20 mouse cellular contexts compared by ENCODE assay signal in the genomic region with DNA sequence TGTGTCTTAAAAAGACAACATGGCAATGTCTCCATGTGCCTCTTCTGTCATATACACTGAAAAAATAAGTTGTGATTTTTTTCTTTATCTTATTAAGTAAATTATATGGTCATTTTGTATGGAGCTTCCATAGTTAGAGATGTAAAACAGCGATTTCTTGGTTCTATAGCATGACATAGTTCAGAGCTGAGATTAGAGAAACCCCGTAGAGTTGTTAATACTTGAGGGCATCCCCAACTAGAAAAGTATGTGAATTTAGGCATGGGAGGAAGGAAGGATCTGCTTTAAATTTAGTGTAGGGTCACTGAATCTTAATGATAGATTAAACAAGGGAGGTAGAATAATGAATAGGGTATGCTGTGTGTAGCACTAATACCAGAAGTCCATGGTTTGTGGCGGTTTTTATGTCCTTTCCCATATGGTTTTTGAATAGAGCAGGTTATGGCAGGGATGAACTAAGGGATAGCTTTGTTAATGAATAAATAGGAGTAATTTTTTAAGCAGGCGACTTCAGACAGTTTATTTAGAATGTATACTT.
A peak's percentile ranks its signal among the peaks of the same experiment; 100 is the strongest.
DNase-seq lines count a peak whose midpoint lies in the region; ATAC-seq lines count a peak whose summit lies in the region.
"Had no signal": no experiment of that assay in that cellular context is flagged by ENCODE, and none has a peak within 500 bp of the region (broad histone marks: within the 10 kb centered on the region; RNA-seq: fewer than 3 reads in every experiment).

No protein-coding gene starts in this region.

- H3K9me3 ChIP-seq in forebrain, embryonic 11.5 days (ENCODE audit: control insufficient read depth, low read length): no peaks in the 10 kb centered on the region
- no peaks in the 10 kb centered on the region for H3K9me3 ChIP-seq in forebrain, embryonic 15.5 days
- no peaks in the 10 kb centered on the region for H3K9me3 ChIP-seq in midbrain, embryonic 11.5 days (ENCODE audit: control insufficient read depth, low read length)
- no peaks in the 10 kb centered on the region for H3K9me3 ChIP-seq in midbrain, embryonic 16.5 days (replicated peaks; ENCODE audit: control insufficient read depth, low read length, poor library complexity, severe bottlenecking)
- no peaks in the 10 kb centered on the region for H3K9me3 ChIP-seq in midbrain, embryonic 13.5 days
- H3K9me3 ChIP-seq in midbrain, embryonic 15.5 days: no peaks in the 10 kb centered on the region
- H3K9me3 ChIP-seq: embryonic facial prominence, embryonic 13.5 days; embryonic facial prominence, embryonic 15.5 days; forebrain, embryonic 13.5 days had no signal

- H3K4me3 ChIP-seq in forebrain, embryonic 11.5 days (ENCODE audit: low read depth, low read length): no peak overlapping the region
- H3K4me3 ChIP-seq in forebrain, embryonic 15.5 days: no peak overlapping the region
- no peak overlapping the region for H3K4me3 ChIP-seq in midbrain, embryonic 11.5 days (ENCODE audit: low read depth, low read length)
- H3K4me3 ChIP-seq in midbrain, embryonic 16.5 days (ENCODE audit: low read depth, low read length): no peak overlapping the region
- H3K4me3 ChIP-seq in midbrain, embryonic 13.5 days (replicated peaks): no peak overlapping the region
- no peak overlapping the region for H3K4me3 ChIP-seq in midbrain, embryonic 15.5 days
- H3K4me3 ChIP-seq: embryonic facial prominence, embryonic 13.5 days; embryonic facial prominence, embryonic 15.5 days; erythroblast, embryonic 14.5 days; forebrain, embryonic 13.5 days had no signal

- no peak for DNase-seq in forebrain, embryonic 11.5 days (ENCODE audit: low spot score)
- DNase-seq in midbrain, embryonic 11.5 days (ENCODE audit: low spot score, missing footprints): no peak
- DNase-seq: adrenal gland, adult 2 months; adrenal gland, postnatal 10 days; adrenal gland, postnatal 25 days; cerebellum, adult 11 months; cerebellum, adult 18-20 months; cerebellum, adult 8-10 months; cerebellum, adult 9-11 months; cerebellum, postnatal 14 days; cerebellum, postnatal 36 days; embryo, embryonic 11 days had no signal

- no peaks in the 10 kb centered on the region for H3K27me3 ChIP-seq in forebrain, embryonic 11.5 days (ENCODE audit: control insufficient read depth, insufficient read depth, low read length)
- no peaks in the 10 kb centered on the region for H3K27me3 ChIP-seq in forebrain, embryonic 15.5 days
- no peaks in the 10 kb centered on the region; the same call in 1 of the 2 replicates for H3K27me3 ChIP-seq in midbrain, embryonic 11.5 days (ENCODE audit: control insufficient read depth, insufficient read depth, low read length)
- H3K27me3 ChIP-seq in midbrain, embryonic 16.5 days (ENCODE audit: control insufficient read depth, insufficient read depth, low read depth, low read length): no peaks in the 10 kb centered on the region
- peaks cover 22% of the 10 kb centered on the region for H3K27me3 ChIP-seq in midbrain, embryonic 13.5 days
- H3K27me3 ChIP-seq in midbrain, embryonic 15.5 days (replicated peaks): no peaks in the 10 kb centered on the region
- H3K27me3 ChIP-seq: embryonic facial prominence, embryonic 13.5 days; embryonic facial prominence, embryonic 15.5 days had no signal

- WGBS in forebrain, embryonic 11.5 days: 23% methylated on average over 4 of the region's 4 CpGs
- 17% methylated on average over 4 of the region's 4 CpGs for WGBS in forebrain, embryonic 15.5 days
- WGBS in midbrain, embryonic 11.5 days: 48% methylated on average over 4 of the region's 4 CpGs
- whole genome bisulfite sequencing in midbrain, embryonic 16.5 days: 46% methylated on average over 4 of the region's 4 CpGs
- WGBS in midbrain, embryonic 13.5 days: 54% methylated on average over 4 of the region's 4 CpGs
- 53% methylated on average over 4 of the region's 4 CpGs for WGBS in midbrain, embryonic 15.5 days

- no peaks in the 10 kb centered on the region for H3K36me3 ChIP-seq in forebrain, embryonic 11.5 days (ENCODE audit: control insufficient read depth, insufficient read depth, low read length)
- H3K36me3 ChIP-seq in forebrain, embryonic 15.5 days: no peaks in the 10 kb centered on the region
- H3K36me3 ChIP-seq in midbrain, embryonic 11.5 days (ENCODE audit: control insufficient read depth, insufficient read depth, low read length): no peaks in the 10 kb centered on the region
- H3K36me3 ChIP-seq in midbrain, embryonic 16.5 days (ENCODE audit: control insufficient read depth, insufficient read depth, low read length): no peaks in the 10 kb centered on the region
- H3K36me3 ChIP-seq in midbrain, embryonic 13.5 days: no peaks in the 10 kb centered on the region
- H3K36me3 ChIP-seq in midbrain, embryonic 15.5 days (replicated peaks): no peaks in the 10 kb centered on the region
- H3K36me3 ChIP-seq: embryonic facial prominence, embryonic 13.5 days; embryonic facial prominence, embryonic 15.5 days had no signal

- no peaks in the 10 kb centered on the region for H3K4me1 ChIP-seq in forebrain, embryonic 11.5 days (replicated peaks; ENCODE audit: control insufficient read depth, insufficient read depth, low read length)
- H3K4me1 ChIP-seq in forebrain, embryonic 15.5 days: peaks cover 5% of the 10 kb centered on the region; the same call in 1 of the 2 replicates
- peaks cover 4% of the 10 kb centered on the region; the same call in 1 of the 2 replicates for H3K4me1 ChIP-seq in midbrain, embryonic 11.5 days (ENCODE audit: control insufficient read depth, insufficient read depth, low read length)
- no peaks in the 10 kb centered on the region for H3K4me1 ChIP-seq in midbrain, embryonic 16.5 days (ENCODE audit: control insufficient read depth, insufficient read depth, low read length)
- H3K4me1 ChIP-seq in midbrain, embryonic 13.5 days (replicated peaks): peaks cover 4% of the 10 kb centered on the region; the same call in 1 of the 2 replicates
- H3K4me1 ChIP-seq in midbrain, embryonic 15.5 days: no peaks in the 10 kb centered on the region
- H3K4me1 ChIP-seq: embryonic facial prominence, embryonic 13.5 days; embryonic facial prominence, embryonic 15.5 days had no signal

- no peak overlapping the region; the same call in 1 of the 2 replicates for H3K27ac ChIP-seq in forebrain, embryonic 11.5 days (ENCODE audit: low read depth, low read length)
- no peak overlapping the region for H3K27ac ChIP-seq in forebrain, embryonic 15.5 days (replicated peaks)
- no peak overlapping the region for H3K27ac ChIP-seq in midbrain, embryonic 11.5 days (ENCODE audit: low read depth, low read length)
- H3K27ac ChIP-seq in midbrain, embryonic 16.5 days (ENCODE audit: low read length): no peak overlapping the region
- H3K27ac ChIP-seq in midbrain, embryonic 13.5 days: no peak overlapping the region
- H3K27ac ChIP-seq in midbrain, embryonic 15.5 days: no peak overlapping the region
- H3K27ac ChIP-seq: embryonic facial prominence, embryonic 13.5 days; embryonic facial prominence, embryonic 15.5 days had no signal

- no peak overlapping the region for H3K4me2 ChIP-seq in forebrain, embryonic 11.5 days (ENCODE audit: low read depth, low read length, severe bottlenecking)
- no peak overlapping the region for H3K4me2 ChIP-seq in forebrain, embryonic 15.5 days (replicated peaks)
- H3K4me2 ChIP-seq in midbrain, embryonic 11.5 days: no peak overlapping the region
- no peak overlapping the region for H3K4me2 ChIP-seq in midbrain, embryonic 16.5 days (ENCODE audit: low read length)
- H3K4me2 ChIP-seq in midbrain, embryonic 13.5 days (replicated peaks): no peak overlapping the region
- H3K4me2 ChIP-seq in midbrain, embryonic 15.5 days: no peak overlapping the region
- H3K4me2 ChIP-seq: embryonic facial prominence, embryonic 13.5 days; embryonic facial prominence, embryonic 15.5 days; forebrain, embryonic 13.5 days had no signal

- ATAC-seq in forebrain, embryonic 11.5 days (replicated peaks; ENCODE audit: low FRiP score): peak; percentile 75
- no peak for ATAC-seq in forebrain, embryonic 15.5 days (replicated peaks)
- peak; percentile 40 for ATAC-seq in midbrain, embryonic 11.5 days (ENCODE audit: low FRiP score)
- no peak for ATAC-seq in midbrain, embryonic 16.5 days
- ATAC-seq in midbrain, embryonic 13.5 days: peak; percentile 58; the same call in 1 of the 2 replicates
- ATAC-seq in midbrain, embryonic 15.5 days (replicated peaks): no peak
- ATAC-seq: forebrain, embryonic 13.5 days had no signal

- no peak overlapping the region for H3K9ac ChIP-seq in forebrain, embryonic 11.5 days (ENCODE audit: low read length)
- H3K9ac ChIP-seq in forebrain, embryonic 15.5 days (replicated peaks): no peak overlapping the region
- no peak overlapping the region for H3K9ac ChIP-seq in midbrain, embryonic 11.5 days (ENCODE audit: low read length)
- H3K9ac ChIP-seq in midbrain, embryonic 16.5 days (ENCODE audit: low read depth, low read length): no peak overlapping the region
- no peak overlapping the region for H3K9ac ChIP-seq in midbrain, embryonic 13.5 days (replicated peaks)
- no peak overlapping the region for H3K9ac ChIP-seq in midbrain, embryonic 15.5 days
- H3K9ac ChIP-seq: embryonic facial prominence, embryonic 13.5 days; embryonic facial prominence, embryonic 15.5 days; forebrain, embryonic 13.5 days had no signal

Comparison
In these comparisons a context has a peak if more than half of its experiments do, and no peak if none do; other contexts are left out.
1. ATAC-seq: peak in forebrain, embryonic 11.5 days (single experiment), midbrain, embryonic 11.5 days (single experiment) and midbrain, embryonic 13.5 days (single experiment); none in forebrain, embryonic 15.5 days (single experiment), midbrain, embryonic 16.5 days (single experiment) and midbrain, embryonic 15.5 days (single experiment).